Mouse (Mus musculus) embryonic facial prominence, embryonic 12.5 days (tissue): ENCODE results near the gene P2ry6. TPM values are rescaled to one million over a fixed set of nuclear protein-coding genes. Genes with fewer than 3 reads are reported as not detected.

Experiments
- ATAC-seq: fragments of 200-750 bp; cut with Nextera tagmentation; 2 replicates; pipeline ENCODE4 v1.8.0; 2017; ENCODE audit not compliant: insufficient number of reproducible peaks, insufficient read depth, low FRiP score, low TSS enrichment
- H3K27ac ChIP-seq: fragments of 300-500 bp; sonication (generic); 2 replicates; pipeline ENCODE4 v1.5.1; 2016; ENCODE audit warnings: mild to moderate bottlenecking
- H3K27me3 ChIP-seq: fragments of 300-500 bp; sonication (generic); 2 replicates; pipeline ENCODE4 v1.6.1; 2016; ENCODE audit warnings: mild to moderate bottlenecking, moderate library complexity
- H3K36me3 ChIP-seq: fragments of 300-500 bp; sonication (generic); 2 replicates; pipeline ENCODE4 v1.6.1; 2016; ENCODE audit warnings: mild to moderate bottlenecking
- H3K4me1 ChIP-seq: fragments of 300-500 bp; sonication (generic); 2 replicates; pipeline ENCODE4 v1.6.1; 2016
- H3K4me2 ChIP-seq: fragments of 300-500 bp; sonication (generic); replicated peaks from 2 replicates; pipeline ENCODE4 v1.6.1; 2016; ENCODE audit warnings: mild to moderate bottlenecking, moderate library complexity
- H3K4me3 ChIP-seq: fragments of 300-500 bp; sonication (generic); 2 replicates; pipeline ENCODE4 v1.5.1; 2016; ENCODE audit warnings: mild to moderate bottlenecking
- H3K9ac ChIP-seq: fragments of 300-500 bp; sonication (generic); 2 replicates; pipeline ENCODE4 v1.6.1; 2016; ENCODE audit warnings: mild to moderate bottlenecking, moderate library complexity
- H3K9me3 ChIP-seq: fragments of 300-500 bp; sonication (generic); 2 replicates; pipeline ENCODE4 v1.6.1; 2016; ENCODE audit warnings: mild to moderate bottlenecking, moderate library complexity
- WGBS: fragments of 180-500 bp; shearing (Covaris S2); methylation state at CpG from one replicate; pipeline ENCODE4 v1.1.7; 2016; 5-methylcytosine and 5-hydroxymethylcytosine counted together
- polyA plus RNA-seq: library from polyadenylated mRNA; unstranded; fragments of >200 nt; fragmentation: Nextera tagmentation; extraction: Ambion mirVana; gene quantifications from 2 replicates; pipeline ENCODE4 v1.2.1, GENCODE M21; 2016

P2ry6 gene
- polyA plus RNA-seq, 1 experiment from 2014 or later = 3.6 TPM

- Histone ChIP-seq H3K9me3 (no peaks in the 10 kb centered on the region), H3K27ac (peak overlapping the region; percentile 50), H3K4me1 (peaks cover 45% of the 10 kb centered on the region), H3K4me2 (peak overlapping the region; percentile 11; the same call in 1 of the 2 replicates), H3K9ac (no peak overlapping the region), H3K27me3 (no peaks in the 10 kb centered on the region), H3K4me3 (no peak overlapping the region), H3K36me3 (peaks cover 29% of the 10 kb centered on the region)
- ATAC-seq = no peak
- 18% methylated on average over 2 of the region's 2 CpGs for WGBS
Measured at GRCm38 (mm10) chr7:100911246-100911770, 63.1 kb downstream of the P2ry6 start.

DNA sequence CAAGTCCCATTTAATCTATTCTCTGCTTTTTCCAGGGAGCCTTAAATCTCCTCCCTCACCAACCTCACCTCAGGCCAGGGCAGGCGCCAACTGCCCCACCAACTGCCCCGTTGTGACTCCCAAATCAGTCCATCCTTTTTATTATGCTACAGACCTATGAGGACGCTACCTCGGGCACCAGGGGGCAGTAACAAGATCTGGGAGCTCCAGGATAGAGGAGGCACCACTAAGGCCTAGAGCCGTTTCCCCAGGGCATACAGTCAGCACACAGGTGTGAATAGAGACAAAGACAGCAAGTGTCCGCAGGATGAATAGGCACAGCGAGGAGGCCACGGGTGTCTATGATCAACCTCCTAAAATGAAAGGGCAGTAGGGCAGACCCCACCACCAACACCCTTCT lies 65.9 kb downstream of the P2ry6 start:
- Histone ChIP-seq H3K27ac (peak overlapping the region; percentile 82), H3K36me3 (peaks cover 28% of the 10 kb centered on the region), H3K27me3 (no peaks in the 10 kb centered on the region), H3K4me1 (peaks cover 45% of the 10 kb centered on the region), H3K4me3 (no peak overlapping the region), H3K9ac (no peak overlapping the region), H3K4me2 (no peak overlapping the region), H3K9me3 (no peaks in the 10 kb centered on the region)
- WGBS = 55% methylated on average over 8 of the region's 8 CpGs
- ATAC-seq = no peak

GRCm38 (mm10) chr7:100908061-100908460 lies 66.4 kb downstream of the P2ry6 start:
- H3K27me3 ChIP-seq = no peaks in the 10 kb centered on the region
- peak overlapping the region; percentile 82 for H3K27ac ChIP-seq
- 83% methylated on average over 8 of the region's 8 CpGs for WGBS
- no peak overlapping the region for H3K4me3 ChIP-seq
- 0 out of 2 replicates have a peak overlapping the region, but pooled peaks have one; percentile 1 for H3K9ac ChIP-seq
- no peak for ATAC-seq
- H3K36me3 ChIP-seq = peaks cover 23% of the 10 kb centered on the region
- no peaks in the 10 kb centered on the region for H3K9me3 ChIP-seq
- peak overlapping the region; percentile 28; the same call in 1 of the 2 replicates for H3K4me2 ChIP-seq
- peaks cover 45% of the 10 kb centered on the region for H3K4me1 ChIP-seq

DNA sequence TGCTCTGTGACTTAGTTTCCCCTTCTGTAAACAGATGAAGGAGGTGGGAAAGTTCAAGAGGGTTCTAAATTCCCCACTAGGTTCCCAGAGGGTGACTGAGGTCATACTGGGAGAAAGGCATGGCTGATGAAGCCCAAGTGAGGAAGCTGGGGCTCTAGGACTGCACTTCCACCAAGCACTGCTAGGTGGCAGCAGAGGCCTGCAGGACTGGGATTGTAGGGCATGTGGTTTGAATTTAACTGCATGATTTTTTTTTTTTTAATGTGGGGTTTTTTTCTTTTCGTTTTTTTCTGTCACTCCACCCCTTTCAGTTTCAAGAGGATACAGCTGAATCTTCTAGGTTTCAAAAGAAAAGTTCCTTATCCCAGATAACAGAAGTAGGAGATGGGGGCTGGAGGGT lies 67.2 kb downstream of the P2ry6 start:
- Histone ChIP-seq H3K4me1 (peaks cover 43% of the 10 kb centered on the region), H3K4me2 (peak overlapping the region; percentile 28), H3K9me3 (no peaks in the 10 kb centered on the region), H3K4me3 (no peak overlapping the region), H3K27me3 (no peaks in the 10 kb centered on the region), H3K36me3 (peaks cover 18% of the 10 kb centered on the region), H3K27ac (peak overlapping the region; percentile 82), H3K9ac (no peak overlapping the region)
- no peak for ATAC-seq
- 0% methylated on average over 1 of the region's 1 CpGs for WGBS

GRCm38 (mm10) chr7:100906029-100906789 lies 68.2 kb downstream of the P2ry6 start:
- Histone ChIP-seq H3K9me3 (no peaks in the 10 kb centered on the region), H3K4me1 (peaks cover 33% of the 10 kb centered on the region), H3K36me3 (peaks cover 22% of the 10 kb centered on the region), H3K27me3 (no peaks in the 10 kb centered on the region), H3K4me3 (no peak overlapping the region), H3K9ac (no peak overlapping the region), H3K4me2 (no peak overlapping the region), H3K27ac (no peak overlapping the region)
- no peak for ATAC-seq
- 94% methylated on average over 10 of the region's 10 CpGs for WGBS

- Histone ChIP-seq H3K4me1 (peaks cover 24% of the 10 kb centered on the region), H3K9me3 (no peaks in the 10 kb centered on the region), H3K4me2 (no peak overlapping the region), H3K27me3 (no peaks in the 10 kb centered on the region), H3K4me3 (no peak overlapping the region), H3K36me3 (peaks cover 22% of the 10 kb centered on the region), H3K27ac (no peak overlapping the region), H3K9ac (no peak overlapping the region)
- ATAC-seq = no peak
- 88% methylated on average over 7 of the region's 7 CpGs for WGBS
Measured at GRCm38 (mm10) chr7:100905037-100905436, 69.4 kb downstream of the P2ry6 start.

DNA sequence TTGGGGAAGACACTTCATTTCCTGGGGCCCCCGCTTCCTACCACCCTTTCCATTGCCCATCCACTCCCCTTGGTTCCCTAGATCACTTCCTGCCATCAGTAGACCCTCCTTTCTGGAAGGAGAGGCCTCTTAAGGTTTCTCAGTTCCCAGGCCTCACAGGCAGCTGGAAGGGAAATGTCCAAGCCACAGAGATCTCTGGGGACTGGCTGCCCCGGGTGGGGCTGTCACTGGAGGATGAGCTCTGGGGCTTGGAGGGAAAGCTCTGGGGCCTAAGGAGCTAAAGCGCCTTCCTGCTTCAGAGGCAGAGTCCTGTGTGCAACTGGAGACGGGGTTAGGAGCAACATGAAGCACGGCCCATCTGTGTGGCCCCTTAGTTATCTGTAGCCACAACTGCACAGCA lies 69.8 kb downstream of the P2ry6 start:
- ATAC-seq = no peak
- no peak overlapping the region for H3K27ac ChIP-seq
- H3K4me2 ChIP-seq = no peak overlapping the region
- H3K4me1 ChIP-seq = peaks cover 20% of the 10 kb centered on the region
- H3K9ac ChIP-seq = no peak overlapping the region
- H3K36me3 ChIP-seq = peaks cover 18% of the 10 kb centered on the region
- H3K4me3 ChIP-seq = no peak overlapping the region
- H3K27me3 ChIP-seq = no peaks in the 10 kb centered on the region
- H3K9me3 ChIP-seq = no peaks in the 10 kb centered on the region
- 89% methylated on average over 5 of the region's 5 CpGs for WGBS

GRCm38 (mm10) chr7:100902451-100903137 lies 71.9 kb downstream of the P2ry6 start:
- Histone ChIP-seq H3K36me3 (peaks cover 18% of the 10 kb centered on the region; the same call in 1 of the 2 replicates), H3K9me3 (no peaks in the 10 kb centered on the region), H3K27ac (no peak overlapping the region), H3K4me2 (no peak overlapping the region), H3K27me3 (no peaks in the 10 kb centered on the region), H3K4me3 (no peak overlapping the region), H3K9ac (no peak overlapping the region), H3K4me1 (peaks cover 2% of the 10 kb centered on the region)
- 80% methylated on average over 9 of the region's 9 CpGs for WGBS
- ATAC-seq = no peak

GRCm38 (mm10) chr7:100897828-100898227 lies 76.6 kb downstream of the P2ry6 start:
- Histone ChIP-seq H3K36me3 (peaks cover 16% of the 10 kb centered on the region; the same call in 1 of the 2 replicates), H3K9me3 (no peaks in the 10 kb centered on the region), H3K27me3 (no peaks in the 10 kb centered on the region), H3K27ac (no peak overlapping the region), H3K4me2 (no peak overlapping the region), H3K4me1 (peaks cover 25% of the 10 kb centered on the region), H3K9ac (no peak overlapping the region), H3K4me3 (no peak overlapping the region)
- WGBS = 81% methylated on average over 5 of the region's 5 CpGs
- no peak for ATAC-seq

- H3K4me2 ChIP-seq = peak overlapping the region; percentile 97
- H3K9ac ChIP-seq = peak overlapping the region; percentile 68
- peak overlapping the region; percentile 46; the same call in 1 of the 2 replicates for H3K27ac ChIP-seq
- peak overlapping the region; percentile 45 for H3K4me3 ChIP-seq
- H3K36me3 ChIP-seq = peaks cover 24% of the 10 kb centered on the region
- no peaks in the 10 kb centered on the region for H3K9me3 ChIP-seq
- H3K4me1 ChIP-seq = peaks cover 25% of the 10 kb centered on the region
- WGBS = 2% methylated on average over 12 of the region's 12 CpGs
- ATAC-seq = no peak
- H3K27me3 ChIP-seq = no peaks in the 10 kb centered on the region
Measured at GRCm38 (mm10) chr7:100894833-100895226, 79.6 kb downstream of the P2ry6 start.

DNA sequence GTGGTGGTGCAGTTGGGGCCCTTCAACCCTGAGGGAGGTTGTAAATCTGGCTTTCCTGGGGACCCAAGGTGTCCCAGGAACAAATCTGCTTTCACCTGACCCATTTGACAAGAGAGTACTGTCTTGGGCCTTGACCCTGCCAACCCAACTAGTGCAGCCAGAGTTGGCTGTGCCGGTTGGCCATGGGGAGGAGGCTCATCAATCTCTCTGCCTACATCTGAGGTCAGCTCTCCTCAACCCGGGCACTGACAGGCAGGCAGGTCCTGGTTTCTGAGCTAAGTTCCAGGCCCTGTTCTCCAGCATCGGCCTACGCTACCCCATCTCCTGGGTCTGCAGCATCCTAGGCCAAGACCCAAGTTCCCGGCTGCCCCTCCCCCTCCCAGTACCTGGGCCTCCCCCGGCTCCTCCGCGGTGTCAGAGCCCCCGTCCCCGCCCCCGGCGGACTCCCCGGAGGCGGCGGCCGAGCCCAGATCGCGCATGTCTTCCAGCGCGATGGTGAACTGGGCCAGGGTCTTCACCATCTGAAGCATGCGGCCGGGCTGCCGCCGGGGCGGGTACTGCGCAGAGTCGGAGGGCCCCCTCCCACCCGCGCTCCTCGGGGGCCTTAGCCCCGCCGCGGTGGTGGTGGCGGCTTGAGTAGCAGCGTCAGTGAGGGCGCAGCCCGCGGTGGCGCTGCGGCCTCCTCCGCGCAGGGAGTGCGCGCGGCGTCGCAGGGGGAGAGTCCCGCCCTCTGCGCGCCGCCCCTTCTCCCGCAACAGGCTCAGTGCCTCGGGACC lies 80.2 kb downstream of the P2ry6 start:
- peak overlapping the region; percentile 97 for H3K4me2 ChIP-seq
- H3K9ac ChIP-seq = peak overlapping the region; percentile 68
- peaks cover 29% of the 10 kb centered on the region for H3K36me3 ChIP-seq
- H3K9me3 ChIP-seq = no peaks in the 10 kb centered on the region
- WGBS = 3% methylated on average over 52 of the region's 53 CpGs
- no peaks in the 10 kb centered on the region for H3K27me3 ChIP-seq
- H3K4me1 ChIP-seq = peaks cover 25% of the 10 kb centered on the region
- H3K4me3 ChIP-seq = peak overlapping the region; percentile 45
- ATAC-seq = peak; percentile 60
- H3K27ac ChIP-seq = peak overlapping the region; percentile 46; the same call in 1 of the 2 replicates
